Mouse (Mus musculus) lung, postnatal 0 days (tissue): ENCODE measurements at regions not wholly inside any gene's neighbourhood (a gene's known extent, or its start where the extent isn't known, plus 50 kb on each side); places are given as distances from the start of the nearest gene placed in this dataset.

Experiments used
- CTCF ChIP-seq: IDR thresholded peaks from 2 replicates; pipeline ENCODE4 v1.5.1; 2016; ENCODE audit warnings: antibody characterized with exemption, mild to moderate bottlenecking
- EP300 ChIP-seq: IDR thresholded peaks from 2 replicates; pipeline ENCODE4 v1.6.1; 2016; ENCODE audit warnings: antibody characterized with exemption, mild to moderate bottlenecking, control low read depth

DNA sequence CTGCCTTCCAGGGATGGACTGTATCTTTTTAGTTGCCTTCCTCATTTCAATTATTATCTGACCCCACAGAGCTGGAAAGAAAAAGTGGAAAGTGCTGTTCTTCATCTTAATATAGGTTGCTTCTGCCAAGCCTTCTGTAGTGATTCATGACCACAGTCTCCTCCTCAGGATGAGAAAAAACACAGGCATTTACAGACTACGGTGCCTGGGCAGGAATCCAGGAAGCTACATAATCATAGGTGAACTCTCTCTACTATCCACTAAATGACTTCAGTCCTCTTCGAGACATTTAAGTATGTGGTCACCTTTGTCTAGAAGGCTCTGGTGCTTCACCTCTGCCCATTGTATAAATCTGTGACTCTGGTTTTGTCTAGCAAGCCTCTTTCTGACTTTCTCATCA is 124.9 kb upstream of the Ntf3 start:
- TF ChIP-seq CTCF (no peak), EP300 (no peak)
